Comparison of ENCODE assay signal across 8 mouse cellular contexts in the genomic region with DNA sequence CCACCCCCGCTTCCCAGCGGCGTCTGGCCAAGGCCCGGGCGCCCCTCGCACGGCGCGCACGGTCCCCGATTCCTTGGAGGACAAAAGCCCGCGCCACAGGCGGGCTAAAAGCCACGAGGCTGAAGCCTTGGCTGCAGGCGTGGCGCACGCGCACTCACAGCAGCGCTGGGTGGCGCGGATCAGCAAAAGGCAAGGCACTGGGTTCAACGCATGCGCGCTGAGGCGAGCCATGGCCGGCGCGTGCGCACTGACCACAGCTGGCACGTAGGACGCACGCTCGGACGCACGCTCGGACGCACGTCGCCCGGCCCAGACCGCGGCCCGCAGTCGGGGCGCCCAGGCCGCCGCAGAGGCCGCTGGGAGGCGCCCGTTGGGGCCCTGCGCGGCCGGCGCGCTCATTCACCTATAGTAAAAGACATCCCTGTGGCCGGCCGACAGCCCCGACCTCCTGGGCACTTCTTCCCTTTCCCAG. TPM values are rescaled to one million over a fixed set of nuclear protein-coding genes. Genes with fewer than 3 reads are reported as not detected.
DNase-seq lines count a peak whose midpoint lies in the region; ATAC-seq and TF ChIP-seq lines count a peak whose summit lies in the region.

No protein-coding gene starts in this region.

- DNase-seq in 3134 (ENCODE audit: extremely low read depth, insufficient read length, low spot score), result peak; percentile 99
- DNase-seq in adrenal gland, postnatal 36 days, result peak; percentile 98 to 99
- peak; percentile 95 for DNase-seq in heart, adult 8-10 months (ENCODE audit: low spot score)
- DNase-seq in kidney, adult 9 months, result peak; percentile 98
- peak; percentile 98 for DNase-seq in limb, embryonic 14.5 days (ENCODE audit: low spot score)
- DNase-seq in midbrain, postnatal 0 days (ENCODE audit: low spot score), result peak; percentile 99
- DNase-seq in spleen, postnatal 14 days (ENCODE audit: low spot score in 2 of 2), result peak; percentile 97 to 98

- peak overlapping the region; percentile 79 for H3K4me2 ChIP-seq in embryonic facial prominence, embryonic 13.5 days
- H3K4me2 ChIP-seq in limb, embryonic 14.5 days (replicated peaks; ENCODE audit: low read depth, low read length, severe bottlenecking), result peak overlapping the region; percentile 77
- H3K4me2 ChIP-seq in midbrain, postnatal 0 days (ENCODE audit: low read depth, low read length, poor library complexity, severe bottlenecking), result peak overlapping the region; percentile 74

- TF ChIP-seq CTCF in midbrain, postnatal 0 days (IDR thresholded peaks at IDR 0.05), result no peak

- peaks cover 25% of the 10 kb centered on the region for H3K4me1 ChIP-seq in embryonic facial prominence, embryonic 13.5 days
- H3K4me1 ChIP-seq in limb, embryonic 14.5 days (ENCODE audit: control insufficient read depth, insufficient read depth, low read length), result peaks cover 19% of the 10 kb centered on the region
- H3K4me1 ChIP-seq in midbrain, postnatal 0 days (ENCODE audit: insufficient read depth, low read length), result peaks cover 18% of the 10 kb centered on the region

- no peaks in the 10 kb centered on the region for H3K9me3 ChIP-seq in embryonic facial prominence, embryonic 13.5 days
- no peaks in the 10 kb centered on the region for H3K9me3 ChIP-seq in limb, embryonic 14.5 days (ENCODE audit: control insufficient read depth, low read length)
- H3K9me3 ChIP-seq in midbrain, postnatal 0 days (ENCODE audit: low read length), result no peaks in the 10 kb centered on the region

- peak; percentile 55; the same call in 1 of the 2 replicates for TF ChIP-seq POLR2A in limb, embryonic 14.5 days (IDR thresholded peaks at IDR 0.05; ENCODE audit: borderline replicate concordance, extremely low read depth, insufficient read depth, insufficient read length)

- under 1% methylated on average over 46 of the region's 59 CpGs for WGBS in embryonic facial prominence, embryonic 13.5 days
- under 1% methylated on average over 46 of the region's 59 CpGs for WGBS in limb, embryonic 14.5 days
- under 1% methylated on average over 45 of the region's 59 CpGs for WGBS in midbrain, postnatal 0 days

- H3K4me3 ChIP-seq in embryonic facial prominence, embryonic 13.5 days, result peak overlapping the region; percentile 70
- peak overlapping the region; percentile 83 for H3K4me3 ChIP-seq in limb, embryonic 14.5 days (replicated peaks; ENCODE audit: low read length)
- H3K4me3 ChIP-seq in midbrain, postnatal 0 days (ENCODE audit: low read depth, low read length), result peak overlapping the region; percentile 73

- peak overlapping the region; percentile 96 for H3K9ac ChIP-seq in embryonic facial prominence, embryonic 13.5 days
- H3K9ac ChIP-seq in limb, embryonic 14.5 days (ENCODE audit: low read depth, low read length, severe bottlenecking), result peak overlapping the region; percentile 93
- peak overlapping the region; percentile 97 for H3K9ac ChIP-seq in midbrain, postnatal 0 days (replicated peaks; ENCODE audit: low read length, poor library complexity, severe bottlenecking)

- H3K36me3 ChIP-seq in embryonic facial prominence, embryonic 13.5 days, result peaks cover 67% of the 10 kb centered on the region
- peaks cover 66% of the 10 kb centered on the region for H3K36me3 ChIP-seq in limb, embryonic 14.5 days (ENCODE audit: control insufficient read depth, insufficient read depth, low read length)
- peaks cover 38% of the 10 kb centered on the region for H3K36me3 ChIP-seq in midbrain, postnatal 0 days (ENCODE audit: insufficient read depth, low read length)

- H3K27me3 ChIP-seq in embryonic facial prominence, embryonic 13.5 days, result no peaks in the 10 kb centered on the region
- no peaks in the 10 kb centered on the region for H3K27me3 ChIP-seq in limb, embryonic 14.5 days (ENCODE audit: control insufficient read depth, insufficient read depth, low read length)
- no peaks in the 10 kb centered on the region for H3K27me3 ChIP-seq in midbrain, postnatal 0 days (ENCODE audit: insufficient read depth, low read length)

- peak; percentile 79 for ATAC-seq in embryonic facial prominence, embryonic 13.5 days (ENCODE audit: insufficient number of reproducible peaks, insufficient read depth, low FRiP score, low TSS enrichment, low read depth)
- peak; percentile 75 for ATAC-seq in limb, embryonic 14.5 days (ENCODE audit: low FRiP score, low read depth)
- ATAC-seq in midbrain, postnatal 0 days (ENCODE audit: low FRiP score), result peak; percentile 86

- peak overlapping the region; percentile 99 for H3K27ac ChIP-seq in embryonic facial prominence, embryonic 13.5 days
- H3K27ac ChIP-seq in limb, embryonic 14.5 days (replicated peaks; ENCODE audit: low read depth, low read length), result peak overlapping the region; percentile 98
- peak overlapping the region; percentile 99 for H3K27ac ChIP-seq in midbrain, postnatal 0 days (ENCODE audit: low read depth, low read length)

RNA-seq across cellular contexts. Expression of a gene that starts 0.6 kb away (rescaled TPM):
- total RNA-seq in adrenal gland, postnatal 36 days (2021), result 100 to 1,000 TPM; 140 to 148 TPM
- polyA plus RNA-seq in embryonic facial prominence, embryonic 13.5 days (2015; fragmentation: Nextera tagmentation; extraction: Ambion mirVana), result 263 and 297 TPM in 2 replicates
- total RNA-seq in heart, adult 8-10 months (2022), result 100 to 1,000 TPM in 1 of 4 experiments, 10 to 100 TPM in 3; 92.9 to 107 (median 97.0) TPM
- 267 and 270 TPM in 2 replicates for polyA plus RNA-seq in limb, embryonic 14.5 days (2012; rRNA removed)
- polyA plus RNA-seq in limb, embryonic 14.5 days (2014; fragmentation: Nextera tagmentation; extraction: Ambion mirVana), result 196 and 214 TPM in 2 replicates
- 30.4 and 47.0 TPM in 2 replicates for total RNA-seq in midbrain, postnatal 0 days (2014; rRNA removed)
- polyA plus RNA-seq in midbrain, postnatal 0 days (2015; fragmentation: Nextera tagmentation; extraction: Ambion mirVana), result 154 and 157 TPM in 2 replicates

RNA-seq across cellular contexts. Expression of a gene that starts 7.9 kb away (rescaled TPM):
- 100 to 1,000 TPM; 876 to 886 TPM for total RNA-seq in adrenal gland, postnatal 36 days (2021)
- 447 and 479 TPM in 2 replicates for polyA plus RNA-seq in embryonic facial prominence, embryonic 13.5 days (2015; fragmentation: Nextera tagmentation; extraction: Ambion mirVana)
- 1,000 to 10,000 TPM; 1,795 to 2,190 (median 1,939) TPM for total RNA-seq in heart, adult 8-10 months (2022)
- 572 and 718 TPM in 2 replicates for polyA plus RNA-seq in limb, embryonic 14.5 days (2012; rRNA removed)
- 617 and 707 TPM in 2 replicates for polyA plus RNA-seq in limb, embryonic 14.5 days (2014; fragmentation: Nextera tagmentation; extraction: Ambion mirVana)
- total RNA-seq in midbrain, postnatal 0 days (2014; rRNA removed), result 295 and 379 TPM in 2 replicates
- polyA plus RNA-seq in midbrain, postnatal 0 days (2015; fragmentation: Nextera tagmentation; extraction: Ambion mirVana), result 638 and 795 TPM in 2 replicates

RNA-seq across cellular contexts. Expression of a gene that starts 11.3 kb away (rescaled TPM):
- 10 to 100 TPM; 22.4 to 29.9 TPM for total RNA-seq in adrenal gland, postnatal 36 days (2021)
- polyA plus RNA-seq in embryonic facial prominence, embryonic 13.5 days (2015; fragmentation: Nextera tagmentation; extraction: Ambion mirVana), result 8.9 and 10.4 TPM in 2 replicates
- total RNA-seq in heart, adult 8-10 months (2022), result 1 to 10 TPM; 5.9 to 9.8 (median 8.3) TPM
- polyA plus RNA-seq in limb, embryonic 14.5 days (2012; rRNA removed), result 44.0 and 60.0 TPM in 2 replicates
- 8.2 and 9.0 TPM in 2 replicates for polyA plus RNA-seq in limb, embryonic 14.5 days (2014; fragmentation: Nextera tagmentation; extraction: Ambion mirVana)
- 118 and 147 TPM in 2 replicates for total RNA-seq in midbrain, postnatal 0 days (2014; rRNA removed)
- polyA plus RNA-seq in midbrain, postnatal 0 days (2015; fragmentation: Nextera tagmentation; extraction: Ambion mirVana), result 12.5 and 13.9 TPM in 2 replicates

RNA-seq across cellular contexts. Expression of a gene that starts 34.7 kb away (rescaled TPM):
- 10 to 100 TPM; 48.2 to 64.3 TPM for total RNA-seq in adrenal gland, postnatal 36 days (2021)
- polyA plus RNA-seq in embryonic facial prominence, embryonic 13.5 days (2015; fragmentation: Nextera tagmentation; extraction: Ambion mirVana), result 162 and 183 TPM in 2 replicates
- 10 to 100 TPM; 15.8 to 18.0 (median 17.6) TPM for total RNA-seq in heart, adult 8-10 months (2022)
- 191 and 260 TPM in 2 replicates for polyA plus RNA-seq in limb, embryonic 14.5 days (2012; rRNA removed)
- polyA plus RNA-seq in limb, embryonic 14.5 days (2014; fragmentation: Nextera tagmentation; extraction: Ambion mirVana), result 129 and 147 TPM in 2 replicates
- 69.6 and 91.1 TPM in 2 replicates for total RNA-seq in midbrain, postnatal 0 days (2014; rRNA removed)
- polyA plus RNA-seq in midbrain, postnatal 0 days (2015; fragmentation: Nextera tagmentation; extraction: Ambion mirVana), result 24.8 and 25.1 TPM in 2 replicates

RNA-seq across cellular contexts. Expression of a gene that starts 42.5 kb away (rescaled TPM):
- total RNA-seq in adrenal gland, postnatal 36 days (2021), result under 1 TPM in 1 of 2 experiments, not detected in 1; 0.26 TPM
- 1.8 and 2.6 TPM in 2 replicates for polyA plus RNA-seq in embryonic facial prominence, embryonic 13.5 days (2015; fragmentation: Nextera tagmentation; extraction: Ambion mirVana)
- total RNA-seq in heart, adult 8-10 months (2022), result 1 to 10 TPM in 2 of 4 experiments, under 1 TPM in 2; 0.91 to 1.3 (median 1.1) TPM
- polyA plus RNA-seq in limb, embryonic 14.5 days (2012; rRNA removed), result 1.8 and 1.9 TPM in 2 replicates
- 0.48 and 0.88 TPM in 2 replicates for polyA plus RNA-seq in limb, embryonic 14.5 days (2014; fragmentation: Nextera tagmentation; extraction: Ambion mirVana)
- 17.5 and 23.1 TPM in 2 replicates for total RNA-seq in midbrain, postnatal 0 days (2014; rRNA removed)
- polyA plus RNA-seq in midbrain, postnatal 0 days (2015; fragmentation: Nextera tagmentation; extraction: Ambion mirVana), result 12.5 and 12.8 TPM in 2 replicates

Comparison
In these comparisons a context has a peak if more than half of its experiments do, and no peak if none do; other contexts are left out.
1. Peak in every context shown above with its lines: DNase-seq, ATAC-seq, H3K4me3 ChIP-seq and H3K27ac ChIP-seq.